9 mouse cellular contexts compared by ENCODE assay signal in the genomic region with DNA sequence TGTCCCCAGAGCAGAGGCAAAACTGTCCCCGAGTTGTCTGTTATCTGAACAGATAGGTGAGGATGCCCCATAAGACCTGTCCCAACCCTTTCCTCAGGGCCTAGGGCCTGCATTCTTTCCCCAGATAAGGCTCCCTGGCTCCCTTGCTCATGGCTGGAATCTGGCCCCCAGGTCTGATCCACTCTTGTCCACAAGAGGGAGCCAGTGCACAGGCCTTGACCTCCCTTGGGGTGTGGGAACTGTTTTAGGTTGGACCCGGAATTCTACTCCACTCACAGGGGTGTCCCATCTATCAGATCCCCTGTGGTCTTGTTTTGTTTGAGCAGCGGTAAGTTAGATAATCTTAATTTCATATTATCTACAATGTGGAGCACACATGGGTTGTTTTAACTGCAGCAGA. TPM values are rescaled to one million over a fixed set of nuclear protein-coding genes. Genes with fewer than 3 reads are reported as not detected.
DNase-seq lines count a peak whose midpoint lies in the region; ATAC-seq and TF ChIP-seq lines count a peak whose summit lies in the region.
"Had no signal": no experiment of that assay in that cellular context is flagged by ENCODE, and none has a peak within 500 bp of the region (broad histone marks: within the 10 kb centered on the region; RNA-seq: fewer than 3 reads in every experiment).

No protein-coding gene starts in this region.

- no peak overlapping the region for H3K27ac ChIP-seq in heart, embryonic 11.5 days (ENCODE audit: low read depth, low read length)
- H3K27ac ChIP-seq in gastrocnemius, adult 2 months: no peak overlapping the region
- no peak overlapping the region for H3K27ac ChIP-seq in intestine, embryonic 14.5 days (ENCODE audit: low read depth)
- no peak overlapping the region for H3K27ac ChIP-seq in midbrain, embryonic 13.5 days
- no peak overlapping the region for H3K27ac ChIP-seq in small intestine, adult 2 months (ENCODE audit: insufficient read depth, low read depth, low read length)

- H3K4me1 ChIP-seq in heart, embryonic 11.5 days (ENCODE audit: control insufficient read depth, insufficient read depth, low read length): peaks cover 3% of the 10 kb centered on the region; the same call in 1 of the 2 replicates
- no peaks in the 10 kb centered on the region; the same call in 1 of the 2 replicates for H3K4me1 ChIP-seq in intestine, embryonic 14.5 days (replicated peaks; ENCODE audit: control insufficient read depth, insufficient read depth, low read length)
- peaks cover 35% of the 10 kb centered on the region for H3K4me1 ChIP-seq in midbrain, embryonic 13.5 days (replicated peaks)
- H3K4me1 ChIP-seq in small intestine, adult 2 months (ENCODE audit: control insufficient read depth, insufficient read depth, insufficient read length, low read length): no peaks in the 10 kb centered on the region

- H3K27me3 ChIP-seq in heart, embryonic 11.5 days (ENCODE audit: control insufficient read depth, insufficient read depth, low read length): peaks cover 10% of the 10 kb centered on the region
- no peaks in the 10 kb centered on the region for H3K27me3 ChIP-seq in intestine, embryonic 14.5 days (replicated peaks; ENCODE audit: control insufficient read depth, insufficient read depth, low read length)
- peaks cover 24% of the 10 kb centered on the region for H3K27me3 ChIP-seq in midbrain, embryonic 13.5 days
- H3K27me3 ChIP-seq in small intestine, adult 2 months (ENCODE audit: control insufficient read depth, insufficient read depth, low read length): no peaks in the 10 kb centered on the region

- no peak for ATAC-seq in heart, embryonic 11.5 days (replicated peaks; ENCODE audit: insufficient number of reproducible peaks, low FRiP score, low TSS enrichment)
- ATAC-seq in intestine, embryonic 14.5 days (replicated peaks; ENCODE audit: low FRiP score, low TSS enrichment, low read depth): peak; percentile 51
- ATAC-seq in midbrain, embryonic 13.5 days: peak; percentile 64; the same call in 1 of the 2 replicates

- intact Hi-C loops in gastrocnemius, adult 2 months (cut with DNase I): loop anchor here (5.0 to 10.0 kb wide), 3 partner anchors 80 to 242 kb away; no protein-coding TSS in a partner anchor
- intact Hi-C loops in left cerebral cortex, postnatal 36 days (cut with DNase I): loop anchor here (5.0 kb wide), 1 partner anchor 137 kb away; no protein-coding TSS in a partner anchor

- 8% methylated on average over 3 of the region's 3 CpGs for WGBS in heart, embryonic 11.5 days (ENCODE audit: insufficient replicate concordance)
- 19% methylated on average over 3 of the region's 3 CpGs for WGBS in intestine, embryonic 14.5 days
- WGBS in midbrain, embryonic 13.5 days: 14% methylated on average over 3 of the region's 3 CpGs
- WGBS in small intestine, adult 2 months: 34% methylated on average over 3 of the region's 3 CpGs

- H3K9ac ChIP-seq in heart, embryonic 11.5 days (ENCODE audit: low read depth, low read length): no peak overlapping the region
- H3K9ac ChIP-seq in intestine, embryonic 14.5 days (ENCODE audit: low read length): no peak overlapping the region
- H3K9ac ChIP-seq in midbrain, embryonic 13.5 days (replicated peaks): no peak overlapping the region

- no peaks in the 10 kb centered on the region for H3K9me3 ChIP-seq in heart, embryonic 11.5 days (replicated peaks; ENCODE audit: control insufficient read depth, low read length)
- H3K9me3 ChIP-seq in intestine, embryonic 14.5 days (ENCODE audit: control insufficient read depth, low read length): no peaks in the 10 kb centered on the region
- H3K9me3 ChIP-seq in midbrain, embryonic 13.5 days: no peaks in the 10 kb centered on the region

- TF ChIP-seq POLR2A in small intestine, adult 2 months (IDR thresholded peaks at IDR 0.05; ENCODE audit: low read depth, low read length): no peak

- TF ChIP-seq CTCF in gastrocnemius, adult 2 months (IDR thresholded peaks at IDR 0.05): peak; percentile 98
- peak; percentile 90 for TF ChIP-seq CTCF in small intestine, adult 2 months (IDR thresholded peaks at IDR 0.05; ENCODE audit: extremely low read depth, insufficient read length, insufficient replicate concordance, low read depth, low read length)

- DNase-seq in heart, adult 18-20 months: peak; percentile 67 to 90
- peak; percentile 80 to 83 for DNase-seq in cerebellum, postnatal 36 days
- peak; percentile 71 for DNase-seq in gastrocnemius, adult 2 months
- DNase-seq in intestine, embryonic 14.5 days (ENCODE audit: low spot score): peak; percentile 89
- DNase-seq in left cerebral cortex, postnatal 36 days (ENCODE audit: low spot score in 2 of 2): peak; percentile 55 to 74

- H3K36me3 ChIP-seq in heart, embryonic 11.5 days (ENCODE audit: control insufficient read depth, insufficient read depth, low read length): no peaks in the 10 kb centered on the region
- H3K36me3 ChIP-seq in intestine, embryonic 14.5 days (ENCODE audit: control insufficient read depth, insufficient read depth, low read length): no peaks in the 10 kb centered on the region
- H3K36me3 ChIP-seq in midbrain, embryonic 13.5 days: no peaks in the 10 kb centered on the region
- peaks cover 3% of the 10 kb centered on the region; the same call in 1 of the 2 replicates for H3K36me3 ChIP-seq in small intestine, adult 2 months (ENCODE audit: control insufficient read depth, insufficient read depth, low read length)
- H3K36me3 ChIP-seq: G1E had no signal

- H3K4me3 ChIP-seq in heart, embryonic 11.5 days (ENCODE audit: low read depth, low read length): no peak overlapping the region
- H3K4me3 ChIP-seq in gastrocnemius, adult 2 months: no peak overlapping the region
- no peak overlapping the region for H3K4me3 ChIP-seq in intestine, embryonic 14.5 days (ENCODE audit: low read depth, low read length)
- no peak overlapping the region for H3K4me3 ChIP-seq in midbrain, embryonic 13.5 days (replicated peaks)
- no peak overlapping the region for H3K4me3 ChIP-seq in small intestine, adult 2 months (ENCODE audit: low read depth, low read length)

- no peak overlapping the region for H3K4me2 ChIP-seq in heart, embryonic 11.5 days
- H3K4me2 ChIP-seq in intestine, embryonic 14.5 days (ENCODE audit: low read length): no peak overlapping the region
- H3K4me2 ChIP-seq in midbrain, embryonic 13.5 days (replicated peaks): no peak overlapping the region

RNA-seq across cellular contexts. Expression of gene Arhgap8, which starts 35.1 kb away (rescaled TPM):
- total RNA-seq in heart, adult 18-20 months (2021): 1 to 10 TPM; 1.4 TPM
- polyA plus RNA-seq in heart, embryonic 11.5 days (2014; fragmentation: Nextera tagmentation; extraction: Ambion mirVana): 2.7 TPM in 2 replicates
- total RNA-seq in gastrocnemius, adult 2 months (2021): under 1 TPM in 1 of 2 experiments, not detected in 1; 0.25 TPM
- polyA plus RNA-seq in intestine, embryonic 14.5 days (2014; fragmentation: Nextera tagmentation; extraction: Ambion mirVana): 13.8 and 15.2 TPM in 2 replicates
- under 1 TPM; 0.74 to 0.75 TPM for total RNA-seq in left cerebral cortex, postnatal 36 days (2021)
- polyA plus RNA-seq in midbrain, embryonic 13.5 days (2015; fragmentation: Nextera tagmentation; extraction: Ambion mirVana): 0.61 and 0.67 TPM in 2 replicates
- polyA plus RNA-seq in small intestine, adult 2 months (2012; rRNA removed): 4.2 and 6.3 TPM in 2 replicates
- total RNA-seq: G1E had no signal
- polyA plus RNA-seq: G1E had no signal
